Mouse (Mus musculus) kidney, adult 11 months (tissue): ENCODE measurements at regions not wholly inside any gene's neighbourhood (a gene's known extent, or its start where the extent isn't known, plus 50 kb on each side); places are given as distances from the start of the nearest gene placed in this dataset.

ENCODE experiments used
- DNase-seq: peaks from one replicate; pipeline ENCODE4 v3.0.0; 2022

- no peak for DNase-seq
Measured at GRCm38 (mm10) chr16:47205339-47205738, 707.0 kb upstream of the Nectin3 start.

- no peak for DNase-seq
Measured at GRCm38 (mm10) chr16:47204672-47205307, 706.5 kb upstream of the Nectin3 start.

DNA sequence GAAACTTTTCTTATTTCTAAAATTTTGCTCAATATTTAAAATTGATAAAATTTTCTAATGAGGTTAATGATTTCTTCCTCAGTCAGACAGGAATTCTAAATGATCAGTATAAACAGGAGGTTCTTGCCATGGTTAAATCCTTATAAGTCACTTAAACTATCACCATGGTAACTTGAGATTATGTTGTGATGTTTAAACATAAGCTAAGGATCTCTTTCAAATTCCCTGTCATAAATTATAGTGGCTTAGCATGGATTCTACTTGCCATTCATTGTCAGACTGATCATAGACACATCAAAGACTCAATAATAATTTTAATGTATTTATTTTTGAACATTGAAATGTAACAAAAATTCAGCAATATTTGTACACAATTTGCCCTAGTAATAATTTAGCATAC lies 705.7 kb upstream of the Nectin3 start:
- DNase-seq: no peak

DNA sequence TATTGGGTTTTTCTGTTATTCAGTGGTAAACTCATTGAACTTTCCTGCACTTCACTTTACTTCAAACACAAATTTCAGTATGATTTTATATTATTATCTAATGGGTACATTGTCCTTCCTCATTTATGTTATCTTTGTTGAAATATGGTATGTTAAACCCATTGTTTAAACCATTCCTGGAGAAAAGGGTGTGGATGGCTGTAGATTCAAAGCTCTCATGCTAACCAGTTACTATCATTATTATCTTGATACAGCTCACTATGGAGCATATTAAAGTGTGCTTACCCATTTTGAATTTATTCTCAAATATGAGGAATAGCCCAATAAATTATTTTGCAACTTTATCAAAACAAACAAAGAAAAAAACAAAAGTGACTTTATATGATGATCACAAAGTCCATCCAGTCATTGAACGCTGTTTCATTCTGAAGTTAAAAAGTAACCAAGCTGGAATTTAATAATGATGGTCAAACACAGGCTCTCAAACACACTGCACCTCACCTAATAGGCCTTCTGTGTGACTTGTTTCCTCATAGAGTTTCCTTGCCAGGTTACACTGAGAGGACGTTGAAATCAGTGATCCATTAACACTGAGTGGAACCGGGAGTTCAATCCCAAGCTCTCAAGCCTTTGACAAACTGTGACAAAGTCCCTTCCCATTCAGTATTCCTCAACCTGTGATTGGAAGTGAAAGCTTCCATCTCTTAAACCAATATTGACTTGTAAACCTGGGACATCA lies 673.3 kb upstream of the Nectin3 start:
- peak; percentile 23 for DNase-seq

- DNase-seq: no peak
Measured at GRCm38 (mm10) chr16:47164573-47164972, 666.2 kb upstream of the Nectin3 start.
